8 mouse cellular contexts compared by ENCODE assay signal in genomic region chr11:106160841-106161721, GRCm38 (mm10). TPM values are rescaled to one million over a fixed set of nuclear protein-coding genes. Genes with fewer than 3 reads are reported as not detected.
DNase-seq lines count a peak whose midpoint lies in the region; ATAC-seq and TF ChIP-seq lines count a peak whose summit lies in the region.

Gm10840 (plus strand) TSS chr11:106160850.
Limd2 (minus strand) TSS chr11:106160860.

- H3K9me3 ChIP-seq in heart, embryonic 13.5 days: no peaks in the 10 kb centered on the region
- no peaks in the 10 kb centered on the region for H3K9me3 ChIP-seq in liver, embryonic 14.5 days (ENCODE audit: control insufficient read depth, low read length)

- TF ChIP-seq CTCF in liver, embryonic 14.5 days (IDR thresholded peaks at IDR 0.05; ENCODE audit: low read depth): peak; percentile 3; the same call in 1 of the 2 replicates
- TF ChIP-seq CTCF in thymus, adult 2 months (IDR thresholded peaks at IDR 0.05; ENCODE audit: borderline replicate concordance, control insufficient read depth, extremely low read depth, insufficient read depth, low read length, poor library complexity): peak; percentile 35; the same call in 1 of the 2 replicates

- H3K4me3 ChIP-seq in heart, embryonic 13.5 days: peak within 1 kb of the TSS; percentile 87
- peak within 1 kb of the TSS; percentile 52 to 57 for H3K4me3 ChIP-seq in liver, embryonic 14.5 days (ENCODE audit: insufficient read depth in 1 of 2, low read depth in 2 of 2, low read length in 2 of 2)
- peak within 1 kb of the TSS; percentile 97 for H3K4me3 ChIP-seq in thymus, adult 2 months (ENCODE audit: control insufficient read depth, insufficient read depth, low read length)

- peak within 1 kb of the TSS; percentile 96 for H3K9ac ChIP-seq in heart, embryonic 13.5 days
- H3K9ac ChIP-seq in liver, embryonic 14.5 days (replicated peaks): peak within 1 kb of the TSS; percentile 62

- peaks cover 33% of the 10 kb centered on the region for H3K4me1 ChIP-seq in heart, embryonic 13.5 days
- H3K4me1 ChIP-seq in liver, embryonic 14.5 days (replicated peaks; ENCODE audit: control insufficient read depth in 2 of 2, insufficient read depth in 2 of 2, low read length in 1 of 2): peaks cover 0 to 5% of the 10 kb centered on the region in 2 experiments; a peak in 1 of 4 replicates
- peaks cover 50% of the 10 kb centered on the region for H3K4me1 ChIP-seq in thymus, adult 2 months (replicated peaks; ENCODE audit: control insufficient read depth, insufficient read depth, low read length)

- DNase-seq in gastrocnemius, postnatal 10 days: peak; percentile 50
- no peak for DNase-seq in gastrocnemius, adult 18-20 months (ENCODE audit: low spot score)
- peak; percentile 75 to 82 for DNase-seq in cerebellum, postnatal 25 days
- peak; percentile 60 to 72 for DNase-seq in kidney, postnatal 4 days
- no peak for DNase-seq in liver, embryonic 14.5 days (ENCODE audit: low read depth in 3 of 3, low spot score in 3 of 3)
- DNase-seq in natural killer cell, adult 2 months (ENCODE audit: low spot score in 2 of 2): peak; percentile 31 to 55
- peak; percentile 77 for DNase-seq in thymus, adult 2 months

- TF ChIP-seq POLR2A in thymus, adult 2 months (IDR thresholded peaks at IDR 0.05; ENCODE audit: control insufficient read depth, extremely low read depth, insufficient read depth, low read length, poor library complexity): no peak; the same call in 1 of the 2 replicates

- no peaks in the 10 kb centered on the region for H3K27me3 ChIP-seq in heart, embryonic 13.5 days (replicated peaks)
- no peaks in the 10 kb centered on the region; the same call in 1 of the 2 replicates for H3K27me3 ChIP-seq in liver, embryonic 14.5 days (ENCODE audit: control insufficient read depth, insufficient read depth, low read length)
- H3K27me3 ChIP-seq in thymus, adult 2 months (ENCODE audit: control insufficient read depth, insufficient read depth, low read length): no peaks in the 10 kb centered on the region

- H3K4me2 ChIP-seq in heart, embryonic 13.5 days: peak within 1 kb of the TSS; percentile 93
- peak within 1 kb of the TSS; percentile 92 for H3K4me2 ChIP-seq in liver, embryonic 14.5 days (ENCODE audit: low read depth)

- no peak for ATAC-seq in heart, embryonic 13.5 days (ENCODE audit: extremely low read depth, insufficient number of reproducible peaks, low FRiP score, low TSS enrichment)
- ATAC-seq in liver, embryonic 14.5 days (ENCODE audit: insufficient read depth): peak; percentile 5; the same call in 1 of the 2 replicates

- 31% methylated on average over 22 of the region's 22 CpGs for WGBS in heart, embryonic 13.5 days
- WGBS in liver, embryonic 14.5 days (ENCODE audit: insufficient replicate concordance): 35% methylated on average over 22 of the region's 22 CpGs
- WGBS in thymus, adult 2 months: 16% methylated on average over 22 of the region's 22 CpGs

- H3K36me3 ChIP-seq in heart, embryonic 13.5 days: peaks cover 57% of the 10 kb centered on the region
- no peaks in the 10 kb centered on the region for H3K36me3 ChIP-seq in liver, embryonic 14.5 days (replicated peaks; ENCODE audit: control insufficient read depth, insufficient read depth, low read depth)
- peaks cover 28% of the 10 kb centered on the region for H3K36me3 ChIP-seq in thymus, adult 2 months (ENCODE audit: control insufficient read depth, insufficient read depth, low read length)

- peak within 1 kb of the TSS; percentile 92 for H3K27ac ChIP-seq in heart, embryonic 13.5 days (replicated peaks)
- peak within 1 kb of the TSS; percentile 41 for H3K27ac ChIP-seq in liver, embryonic 14.5 days
- peak within 1 kb of the TSS; percentile 99 for H3K27ac ChIP-seq in thymus, adult 2 months (ENCODE audit: control insufficient read depth, insufficient read depth, low read length)

- no peak for TF ChIP-seq EP300 in liver, embryonic 14.5 days (IDR thresholded peaks at IDR 0.05; ENCODE audit: low read depth)

RNA-seq across cellular contexts. Expression of gene Gm10840, which starts in this region (rescaled TPM):
- total RNA-seq in gastrocnemius, postnatal 10 days (2021): not detected
- total RNA-seq in gastrocnemius, adult 18-20 months (2021): not detected
- polyA plus RNA-seq in heart, embryonic 13.5 days (2015; fragmentation: Nextera tagmentation; extraction: Ambion mirVana): not detected in 2 replicates
- not detected in 2 replicates for polyA plus RNA-seq in liver, embryonic 14.5 days (2012; rRNA removed)
- polyA plus RNA-seq in liver, embryonic 14.5 days (2014; fragmentation: Nextera tagmentation; extraction: Ambion mirVana): not detected in 2 replicates
- polyA plus RNA-seq in thymus, adult 2 months (2012; rRNA removed): not detected in 2 replicates

RNA-seq across cellular contexts. Expression of gene Limd2, which starts in this region (rescaled TPM):
- total RNA-seq in gastrocnemius, postnatal 10 days (2021): 10 to 100 TPM; 13.2 to 18.1 TPM
- 1 to 10 TPM; 3.2 to 3.6 TPM for total RNA-seq in gastrocnemius, adult 18-20 months (2021)
- polyA plus RNA-seq in heart, embryonic 13.5 days (2015; fragmentation: Nextera tagmentation; extraction: Ambion mirVana): 119 TPM in 2 replicates
- 17.3 and 26.7 TPM in 2 replicates for polyA plus RNA-seq in liver, embryonic 14.5 days (2012; rRNA removed)
- 57.8 and 59.4 TPM in 2 replicates for polyA plus RNA-seq in liver, embryonic 14.5 days (2014; fragmentation: Nextera tagmentation; extraction: Ambion mirVana)
- polyA plus RNA-seq in thymus, adult 2 months (2012; rRNA removed): 569 and 594 TPM in 2 replicates

Comparison
In these comparisons a context has a peak if more than half of its experiments do, and no peak if none do; other contexts are left out.
1. DNase-seq: peak in gastrocnemius, postnatal 10 days (single experiment), cerebellum, postnatal 25 days (2 of 2), kidney, postnatal 4 days (2 of 2), natural killer cell, adult 2 months (2 of 2) and thymus, adult 2 months (single experiment); none in gastrocnemius, adult 18-20 months (single experiment) and liver, embryonic 14.5 days (0 of 3).
2. H3K27ac ChIP-seq: peak in every context shown above with its lines; median percentile 99 in thymus, adult 2 months; 92 in heart, embryonic 13.5 days; 41 in liver, embryonic 14.5 days.
3. Peak in every context shown above with its lines, with median percentiles within 50 percentile points of each other: H3K4me3 ChIP-seq.